Mouse (Mus musculus): ENCODE data around the gene Nt5m.

GRCm38 (mm10) chr11:59864316-59864715 is 25.1 kb downstream of the Nt5m start:
- TF ChIP-seq CTCF (IDR thresholded peaks at IDR 0.05; ENCODE audit: extremely low read depth, insufficient read depth, low read length) (no peak), POLR2A (IDR thresholded peaks at IDR 0.05; ENCODE audit: extremely low read depth, insufficient read depth, low read length) (no peak)

All from cortical plate, adult 2 months (tissue).